Mouse (Mus musculus) stomach, postnatal 0 days (tissue): ENCODE results near the gene Gm13691.
"Not testable (repeated sequence)": the region's sequence is repeated elsewhere in the genome, so short reads cannot be mapped to it uniquely, and the experiment has no call there.

Source experiments
- CTCF ChIP-seq: IDR thresholded peaks from 2 replicates; pipeline ENCODE4 v1.5.1; 2016; ENCODE audit warnings: antibody characterized with exemption, low read depth, mild to moderate bottlenecking, moderate library complexity
- EP300 ChIP-seq: optimal IDR thresholded peaks from 2 replicates; pipeline ENCODE3; 2016; ENCODE audit warnings: antibody characterized with exemption

DNA sequence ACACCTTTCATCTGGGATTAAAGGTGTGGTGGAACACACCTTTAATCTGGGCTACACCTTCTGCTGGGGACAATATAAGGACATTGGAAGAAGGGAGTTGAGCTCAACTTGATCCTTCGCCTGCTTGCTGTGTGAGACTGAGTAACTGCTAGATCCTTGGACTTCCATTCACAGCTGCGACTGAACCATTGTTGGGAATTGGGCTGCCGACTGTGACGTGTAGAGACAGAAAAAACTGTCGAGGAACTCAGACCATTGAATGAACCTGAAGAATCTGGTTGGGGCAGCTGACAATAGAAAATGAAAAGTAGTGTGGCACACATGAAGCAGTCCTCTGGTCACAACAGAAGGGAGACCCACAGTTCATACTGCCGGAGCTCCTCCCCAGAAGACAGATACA is at the start of gene Gm13691:
- TF ChIP-seq CTCF, EP300: not testable (repeated sequence)
